Mouse (Mus musculus): ENCODE measurements around the gene Plekha4. TPM values are rescaled to one million over a fixed set of nuclear protein-coding genes. Genes with fewer than 3 reads are reported as not detected.
A peak's percentile ranks its signal among the peaks of the same experiment; 100 is the strongest.

The Plekha4 gene
- polyA plus RNA-seq, 1 experiment from 2014 or later = 0.57 TPM

GRCm38 (mm10) chr7:45573954-45574353 lies 47.8 kb downstream of the Plekha4 start:
- Histone ChIP-seq H3K27me3 (replicated peaks) (no peaks in the 10 kb centered on the region), H3K4me1 (replicated peaks) (peaks cover 27% of the 10 kb centered on the region), H3K4me3 (no peak overlapping the region), H3K36me3 (peaks cover 31% of the 10 kb centered on the region), H3K4me2 (no peak overlapping the region), H3K27ac (ENCODE audit: poor library complexity, severe bottlenecking) (no peak overlapping the region), H3K9ac (no peak overlapping the region), H3K9me3 (replicated peaks) (no peaks in the 10 kb centered on the region)
- no peak for ATAC-seq (ENCODE audit: insufficient number of reproducible peaks, low FRiP score)
- WGBS = 69% methylated on average over 8 of the region's 8 CpGs

GRCm38 (mm10) chr7:45574472-45575379 lies 48.6 kb downstream of the Plekha4 start:
- ATAC-seq (ENCODE audit: insufficient number of reproducible peaks, low FRiP score) = no peak
- no peak overlapping the region; the same call in 1 of the 2 replicates for H3K9ac ChIP-seq
- H3K4me2 ChIP-seq = no peak overlapping the region
- no peaks in the 10 kb centered on the region for H3K27me3 ChIP-seq (replicated peaks)
- 79% methylated on average over 15 of the region's 15 CpGs for WGBS
- no peak overlapping the region for H3K27ac ChIP-seq (ENCODE audit: poor library complexity, severe bottlenecking)
- peaks cover 25% of the 10 kb centered on the region for H3K4me1 ChIP-seq (replicated peaks)
- no peak overlapping the region for H3K4me3 ChIP-seq
- peaks cover 31% of the 10 kb centered on the region for H3K36me3 ChIP-seq
- H3K9me3 ChIP-seq (replicated peaks) = no peaks in the 10 kb centered on the region

GRCm38 (mm10) chr7:45585923-45586322 lies 59.8 kb downstream of the Plekha4 start:
- no peak overlapping the region for H3K4me3 ChIP-seq
- H3K27ac ChIP-seq (ENCODE audit: poor library complexity, severe bottlenecking) = no peak overlapping the region
- no peak overlapping the region for H3K9ac ChIP-seq
- ATAC-seq (ENCODE audit: insufficient number of reproducible peaks, low FRiP score) = no peak
- H3K4me1 ChIP-seq (replicated peaks) = peaks cover 10% of the 10 kb centered on the region; the same call in 1 of the 2 replicates
- H3K36me3 ChIP-seq = peaks cover 41% of the 10 kb centered on the region
- 89% methylated on average over 6 of the region's 6 CpGs for WGBS
- no peaks in the 10 kb centered on the region for H3K27me3 ChIP-seq (replicated peaks)
- no peak overlapping the region for H3K4me2 ChIP-seq
- 0 out of 2 replicates have a peak, but pooled peaks cover 3% of the 10 kb centered on the region for H3K9me3 ChIP-seq (replicated peaks)

GRCm38 (mm10) chr7:45587631-45588592 lies 61.8 kb downstream of the Plekha4 start:
- H3K9ac ChIP-seq = no peak overlapping the region
- H3K4me3 ChIP-seq = no peak overlapping the region
- no peak overlapping the region for H3K4me2 ChIP-seq
- 0 out of 2 replicates have a peak, but pooled peaks cover 3% of the 10 kb centered on the region for H3K9me3 ChIP-seq (replicated peaks)
- H3K36me3 ChIP-seq = peaks cover 40% of the 10 kb centered on the region
- ATAC-seq (ENCODE audit: insufficient number of reproducible peaks, low FRiP score) = no peak
- WGBS = 91% methylated on average over 23 of the region's 23 CpGs
- peaks cover 10% of the 10 kb centered on the region; the same call in 1 of the 2 replicates for H3K4me1 ChIP-seq (replicated peaks)
- no peaks in the 10 kb centered on the region for H3K27me3 ChIP-seq (replicated peaks)
- no peak overlapping the region for H3K27ac ChIP-seq (ENCODE audit: poor library complexity, severe bottlenecking)

- Histone ChIP-seq H3K9ac (peak overlapping the region; percentile 52), H3K4me2 (peak overlapping the region; percentile 63), H3K27ac (ENCODE audit: poor library complexity, severe bottlenecking) (no peak overlapping the region), H3K27me3 (replicated peaks) (no peaks in the 10 kb centered on the region), H3K9me3 (replicated peaks) (0 out of 2 replicates have a peak, but pooled peaks cover 3% of the 10 kb centered on the region), H3K36me3 (peaks cover 36% of the 10 kb centered on the region), H3K4me3 (peak overlapping the region; percentile 36), H3K4me1 (replicated peaks) (peaks cover 10% of the 10 kb centered on the region; the same call in 1 of the 2 replicates)
- peak; percentile 94 for ATAC-seq (ENCODE audit: insufficient number of reproducible peaks, low FRiP score)
- 6% methylated on average over 19 of the region's 19 CpGs for WGBS
These were observed 63.0 kb downstream of the Plekha4 start for GRCm38 (mm10) chr7:45589173-45589572.

GRCm38 (mm10) chr7:45589898-45590297 lies 63.8 kb downstream of the Plekha4 start:
- 0 out of 2 replicates have a peak overlapping the region, but pooled peaks have one; percentile 63 for H3K4me2 ChIP-seq
- 90% methylated on average over 5 of the region's 5 CpGs for WGBS

GRCm38 (mm10) chr7:45590874-45591273 lies 64.7 kb downstream of the Plekha4 start:
- H3K9ac ChIP-seq = no peak overlapping the region
- H3K27me3 ChIP-seq (replicated peaks) = no peaks in the 10 kb centered on the region
- peaks cover 14% of the 10 kb centered on the region for H3K4me1 ChIP-seq (replicated peaks)
- no peak overlapping the region for H3K4me2 ChIP-seq
- H3K4me3 ChIP-seq = no peak overlapping the region
- WGBS = 62% methylated on average over 3 of the region's 3 CpGs
- ATAC-seq (ENCODE audit: insufficient number of reproducible peaks, low FRiP score) = no peak
- H3K36me3 ChIP-seq = peaks cover 21% of the 10 kb centered on the region
- 0 out of 2 replicates have a peak, but pooled peaks cover 3% of the 10 kb centered on the region for H3K9me3 ChIP-seq (replicated peaks)
- no peak overlapping the region for H3K27ac ChIP-seq (ENCODE audit: poor library complexity, severe bottlenecking)

More at GRCm38 (mm10) chr7:45589898-45590297, 63.8 kb downstream of the Plekha4 start:
- ATAC-seq (ENCODE audit: insufficient number of reproducible peaks, low FRiP score) = no peak
- H3K4me1 ChIP-seq (replicated peaks) = peaks cover 10% of the 10 kb centered on the region; the same call in 1 of the 2 replicates
- peaks cover 31% of the 10 kb centered on the region for H3K36me3 ChIP-seq
- no peak overlapping the region for H3K27ac ChIP-seq (ENCODE audit: poor library complexity, severe bottlenecking)
- H3K27me3 ChIP-seq (replicated peaks) = no peaks in the 10 kb centered on the region
- peak overlapping the region; percentile 52; the same call in 1 of the 2 replicates for H3K9ac ChIP-seq
- no peak overlapping the region for H3K4me3 ChIP-seq
- 0 out of 2 replicates have a peak, but pooled peaks cover 3% of the 10 kb centered on the region for H3K9me3 ChIP-seq (replicated peaks)

GRCm38 (mm10) chr7:45591880-45592279 lies 65.8 kb downstream of the Plekha4 start:
- Histone ChIP-seq H3K4me3 (no peak overlapping the region), H3K27ac (ENCODE audit: poor library complexity, severe bottlenecking) (no peak overlapping the region), H3K4me1 (replicated peaks) (peaks cover 21% of the 10 kb centered on the region), H3K9ac (no peak overlapping the region), H3K36me3 (peaks cover 12% of the 10 kb centered on the region), H3K4me2 (no peak overlapping the region), H3K27me3 (replicated peaks) (no peaks in the 10 kb centered on the region), H3K9me3 (replicated peaks) (no peaks in the 10 kb centered on the region)
- 75% methylated on average over 7 of the region's 7 CpGs for WGBS
- no peak for ATAC-seq (ENCODE audit: insufficient number of reproducible peaks, low FRiP score)

- no peak overlapping the region for H3K9ac ChIP-seq
- H3K9me3 ChIP-seq (replicated peaks) = no peaks in the 10 kb centered on the region
- WGBS = 16% methylated on average over 10 of the region's 10 CpGs
- H3K4me2 ChIP-seq = no peak overlapping the region
- H3K4me1 ChIP-seq (replicated peaks) = peaks cover 21% of the 10 kb centered on the region
- ATAC-seq (ENCODE audit: insufficient number of reproducible peaks, low FRiP score) = no peak
- H3K4me3 ChIP-seq = no peak overlapping the region
- H3K27me3 ChIP-seq (replicated peaks) = no peaks in the 10 kb centered on the region
- no peak overlapping the region for H3K27ac ChIP-seq (ENCODE audit: poor library complexity, severe bottlenecking)
- peaks cover under 1% of the 10 kb centered on the region; the same call in 1 of the 2 replicates for H3K36me3 ChIP-seq
These were observed 67.1 kb downstream of the Plekha4 start for GRCm38 (mm10) chr7:45593118-45593815.

- no peak overlapping the region for H3K4me3 ChIP-seq
- H3K27me3 ChIP-seq (replicated peaks) = no peaks in the 10 kb centered on the region
- H3K4me2 ChIP-seq = no peak overlapping the region
- no peak overlapping the region for H3K9ac ChIP-seq
- ATAC-seq (ENCODE audit: insufficient number of reproducible peaks, low FRiP score) = no peak
- 80% methylated on average over 4 of the region's 4 CpGs for WGBS
- H3K27ac ChIP-seq (ENCODE audit: poor library complexity, severe bottlenecking) = no peak overlapping the region
- no peaks in the 10 kb centered on the region for H3K9me3 ChIP-seq (replicated peaks)
- H3K36me3 ChIP-seq = no peaks in the 10 kb centered on the region
- H3K4me1 ChIP-seq (replicated peaks) = peaks cover 15% of the 10 kb centered on the region
These were observed 69.0 kb downstream of the Plekha4 start for GRCm38 (mm10) chr7:45595176-45595575.

Data from heart, embryonic 12.5 days (tissue).